Mouse (Mus musculus) forebrain, postnatal 0 days (tissue): ENCODE results near the gene Nodal. TPM values are rescaled to one million over a fixed set of nuclear protein-coding genes. Genes with fewer than 3 reads are reported as not detected.

Source experiments
- ATAC-seq: fragments of 200-750 bp; cut with Nextera tagmentation; 2 replicates; pipeline ENCODE4 v1.8.0; 2017; ENCODE audit warnings: mild to moderate bottlenecking, moderate library complexity
- DNase-seq: peaks from one replicate; pipeline ENCODE4 v3.0.0-alpha.2; 2015
- H3K27ac ChIP-seq: fragments of 300-500 bp; sonication (generic); 2 replicates; pipeline ENCODE4 v1.5.1; 2014; ENCODE audit warnings: low read depth, mild to moderate bottlenecking, antibody characterized with exemption, low read length, moderate library complexity, mixed read lengths
- H3K27me3 ChIP-seq: fragments of 300-500 bp; sonication (generic); 2 replicates; pipeline ENCODE4 v1.6.1; 2014; ENCODE audit warnings: mild to moderate bottlenecking, low read length, mixed read lengths; ENCODE audit not compliant: insufficient read depth
- H3K36me3 ChIP-seq: fragments of 300-500 bp; sonication (generic); 2 replicates; pipeline ENCODE4 v1.6.1; 2014; ENCODE audit warnings: mild to moderate bottlenecking, moderate library complexity; ENCODE audit not compliant: insufficient read depth
- H3K4me1 ChIP-seq: fragments of 300-500 bp; sonication (generic); 2 replicates; pipeline ENCODE4 v1.6.1; 2014; ENCODE audit warnings: antibody characterized with exemption; ENCODE audit not compliant: insufficient read depth
- H3K4me2 ChIP-seq: fragments of 300-500 bp; sonication (generic); 2 replicates; pipeline ENCODE4 v1.6.1; 2014; ENCODE audit warnings: low read depth, mild to moderate bottlenecking, moderate library complexity
- H3K4me3 ChIP-seq: fragments of 300-500 bp; sonication (generic); 2 replicates; pipeline ENCODE4 v1.5.1; 2014; ENCODE audit warnings: low read depth, low read length, mixed read lengths
- H3K9ac ChIP-seq: fragments of 300-500 bp; sonication (generic); 2 replicates; pipeline ENCODE4 v1.6.1; 2014; ENCODE audit warnings: mild to moderate bottlenecking
- H3K9me3 ChIP-seq: fragments of 300-500 bp; sonication (generic); 2 replicates; pipeline ENCODE4 v1.6.1; 2016; ENCODE audit warnings: low read length
- CTCF ChIP-seq: sonication (generic); IDR thresholded peaks from 2 replicates; pipeline ENCODE4 v1.5.1; 2016; ENCODE audit warnings: antibody characterized with exemption, control low read depth, low read depth
- WGBS: fragments of 180-500 bp; shearing (Covaris S2); extraction: QIAGEN DNeasy Blood & Tissue Kit; methylation state at CpG from one replicate; pipeline ENCODE4 v1.1.7; 2014; 5-methylcytosine and 5-hydroxymethylcytosine counted together
- polyA plus RNA-seq: library from polyadenylated mRNA; unstranded; fragments of >200 nt; fragmentation: Nextera tagmentation; extraction: Ambion mirVana; gene quantifications from 2 replicates; pipeline ENCODE4 v1.2.1, GENCODE M21; 2015
- total RNA-seq: library from RNA; depleted of rRNA; stranded (reverse); fragments of >200 nt; gene quantifications from 2 replicates; pipeline ENCODE4 v1.2.3, GENCODE M21; 2014; rRNA removed

The Nodal gene
- total RNA-seq (0.54 TPM in 1 of 2 replicates, not detected in the other), polyA plus RNA-seq (0.13 and 0.16 TPM in 2 replicates)

DNA sequence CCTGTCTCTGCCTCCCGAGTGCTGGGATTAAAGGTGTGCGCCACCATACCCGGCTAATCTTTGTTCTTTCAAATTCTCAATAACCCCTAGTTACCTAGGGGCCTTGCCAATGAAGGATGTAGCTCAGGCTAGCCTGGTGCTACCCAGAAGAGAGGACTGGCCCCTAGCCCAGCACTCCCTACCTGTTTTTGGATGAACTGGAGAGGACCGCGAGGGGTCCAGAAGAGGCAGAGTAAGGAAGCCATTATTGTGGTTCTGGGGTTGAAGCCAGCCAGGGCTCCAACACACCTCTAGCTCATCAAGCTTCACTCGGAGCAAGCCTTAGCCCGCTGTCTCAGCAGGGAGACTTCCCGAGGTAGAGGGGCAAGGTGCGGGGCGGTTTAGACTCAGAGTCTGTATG lies at the start of gene Nodal:
Gene Nodal (plus strand): TSS at position 301 of the 400 bp plus-strand sequence.
- H3K27me3 ChIP-seq: peaks cover 28% of the 10 kb centered on the region
- H3K27ac ChIP-seq: no peak within 1 kb of the TSS
- H3K4me3 ChIP-seq: peak within 1 kb of the TSS; percentile 45
- ATAC-seq: no peak
- H3K36me3 ChIP-seq: no peaks in the 10 kb centered on the region
- H3K4me2 ChIP-seq: peak within 1 kb of the TSS; percentile 89
- WGBS: 30% methylated on average over 10 of the region's 10 CpGs
- DNase-seq: no peak
- peak within 1 kb of the TSS; percentile 53 for H3K9ac ChIP-seq
- TF ChIP-seq CTCF: no peak
- H3K9me3 ChIP-seq: no peaks in the 10 kb centered on the region
- 0 out of 2 replicates have a peak, but pooled peaks cover 3% of the 10 kb centered on the region for H3K4me1 ChIP-seq

DNA sequence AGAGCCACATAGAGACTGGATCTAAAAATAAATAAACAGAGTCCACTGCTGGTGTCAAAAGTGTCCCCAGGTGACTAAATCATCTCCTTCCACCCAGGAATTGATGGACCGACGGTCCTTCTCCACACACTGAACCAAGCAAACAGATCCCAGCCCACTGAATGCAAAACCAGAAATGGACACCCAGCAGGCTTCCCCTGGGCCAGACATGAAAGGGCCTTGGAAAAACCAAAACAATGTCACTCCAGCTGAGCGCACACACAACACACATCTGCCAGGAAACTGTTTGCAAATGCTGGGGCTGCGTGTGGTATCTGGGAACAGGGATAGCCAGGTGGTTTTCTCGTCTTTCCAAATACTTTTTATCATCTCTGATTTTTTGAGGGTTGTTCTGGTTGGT lies 48.0 kb upstream of the Nodal start:
- Histone ChIP-seq H3K4me1 (no peaks in the 10 kb centered on the region), H3K4me3 (no peak overlapping the region), H3K27ac (no peak overlapping the region), H3K9ac (no peak overlapping the region), H3K36me3 (no peaks in the 10 kb centered on the region), H3K9me3 (no peaks in the 10 kb centered on the region), H3K27me3 (no peaks in the 10 kb centered on the region), H3K4me2 (no peak overlapping the region)
- DNase-seq (no peak), ATAC-seq (no peak)
- TF ChIP-seq CTCF: no peak
- 74% methylated on average over 5 of the region's 5 CpGs for WGBS

DNA sequence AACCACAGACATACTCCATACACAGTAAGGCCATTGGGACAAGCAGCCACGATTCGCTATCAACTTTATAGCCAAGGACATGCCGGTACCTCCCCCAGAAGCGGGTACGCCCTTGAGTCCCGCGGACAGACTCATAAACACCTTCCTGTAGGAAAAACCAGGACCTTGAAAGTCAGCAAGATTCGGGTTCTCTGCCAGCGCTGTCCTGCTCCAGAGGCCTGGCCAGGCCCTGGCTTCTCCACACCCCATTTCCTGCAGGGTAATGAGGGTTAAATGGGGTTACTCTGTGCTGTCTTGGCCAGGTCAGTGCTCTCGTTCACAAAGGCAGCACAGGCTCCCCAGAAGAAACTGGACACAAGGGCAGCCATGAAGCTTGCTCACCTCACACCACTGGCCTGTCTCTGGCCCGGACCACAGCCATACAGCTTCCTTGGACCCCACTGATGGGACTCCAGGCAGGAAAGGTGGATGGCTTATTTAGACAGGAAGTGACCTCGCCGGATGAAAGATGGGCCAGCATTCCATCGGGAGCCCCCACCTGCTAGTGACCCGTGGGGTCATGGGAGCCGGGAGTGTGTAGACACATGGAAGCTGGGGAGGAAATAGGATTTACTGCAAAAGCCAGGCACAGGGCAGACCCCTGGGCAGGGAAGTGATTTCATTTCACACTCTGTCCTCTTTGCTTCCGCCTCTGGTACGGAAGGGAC lies 47.3 kb upstream of the Nodal start:
- 84% methylated on average over 18 of the region's 18 CpGs for WGBS
- H3K27ac ChIP-seq: no peak overlapping the region

DNA sequence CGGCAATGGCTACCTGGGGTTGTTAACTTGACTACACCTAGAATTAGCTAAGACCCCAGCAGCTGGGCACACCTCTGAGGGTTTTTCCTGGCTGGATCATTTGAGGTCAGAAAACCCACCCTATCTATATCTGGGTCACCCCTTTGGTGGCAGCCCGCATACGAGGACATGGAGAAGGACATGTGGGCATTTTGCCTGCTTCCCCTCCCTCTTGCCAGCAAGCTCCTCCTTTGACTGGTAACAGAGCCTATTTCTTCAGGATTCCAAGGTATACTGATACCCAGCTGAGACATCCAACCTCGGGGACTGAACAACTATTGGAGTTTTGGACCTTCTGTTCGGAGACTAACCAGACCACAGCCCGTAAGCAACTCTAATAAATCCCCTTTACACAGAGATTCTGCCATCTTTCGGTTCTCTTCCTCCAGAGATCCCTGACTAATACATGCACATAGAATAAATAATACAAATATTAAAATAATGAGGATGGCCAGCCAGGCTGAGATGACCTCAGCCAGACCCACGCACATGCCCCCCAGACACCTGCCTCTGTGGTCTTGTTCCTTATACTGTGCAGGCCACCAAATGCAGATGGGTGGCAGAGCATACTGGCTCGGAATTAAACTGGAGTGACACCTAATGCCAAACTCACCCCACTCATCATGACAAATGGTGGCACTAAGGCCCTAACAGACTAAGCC lies 45.7 kb upstream of the Nodal start:
- H3K4me2 ChIP-seq: no peak overlapping the region
- ATAC-seq (no peak), DNase-seq (no peak)
- no peak overlapping the region for H3K27ac ChIP-seq
- no peak for TF ChIP-seq CTCF
- no peaks in the 10 kb centered on the region for H3K4me1 ChIP-seq
- no peak overlapping the region for H3K4me3 ChIP-seq
- 85% methylated on average over 9 of the region's 9 CpGs for WGBS
- no peak overlapping the region for H3K9ac ChIP-seq
- H3K36me3 ChIP-seq: no peaks in the 10 kb centered on the region
- no peaks in the 10 kb centered on the region for H3K27me3 ChIP-seq
- H3K9me3 ChIP-seq: no peaks in the 10 kb centered on the region

More for the DNA sequence above, 47.3 kb upstream of the Nodal start:
- no peaks in the 10 kb centered on the region for H3K4me1 ChIP-seq
- no peak for TF ChIP-seq CTCF
- H3K4me2 ChIP-seq: no peak overlapping the region
- no peaks in the 10 kb centered on the region for H3K27me3 ChIP-seq
- no peaks in the 10 kb centered on the region for H3K9me3 ChIP-seq
- H3K9ac ChIP-seq: no peak overlapping the region
- DNase-seq (no peak), ATAC-seq (no peak)
- no peaks in the 10 kb centered on the region for H3K36me3 ChIP-seq
- H3K4me3 ChIP-seq: no peak overlapping the region

DNA sequence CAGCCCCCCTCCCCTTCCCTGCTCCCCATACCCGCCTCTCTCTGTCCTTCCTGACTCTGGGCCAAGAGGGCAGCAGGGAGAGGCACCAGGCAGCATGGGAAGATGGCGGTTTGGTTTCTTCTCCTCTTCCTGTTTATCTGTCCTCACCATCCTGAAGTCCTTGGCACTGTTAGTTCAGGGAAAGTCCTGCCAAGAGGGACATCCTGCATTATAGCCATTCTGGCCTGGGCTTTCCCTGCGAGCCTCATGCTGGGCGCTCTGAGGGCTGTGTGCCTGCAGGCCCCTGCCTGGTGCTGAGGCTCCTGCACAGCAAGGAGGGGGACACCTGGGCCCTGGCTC lies 45.2 kb upstream of the Nodal start:
- no peak for ATAC-seq
- Histone ChIP-seq H3K36me3 (no peaks in the 10 kb centered on the region), H3K4me3 (no peak overlapping the region), H3K4me1 (no peaks in the 10 kb centered on the region), H3K9ac (no peak overlapping the region), H3K27me3 (no peaks in the 10 kb centered on the region), H3K9me3 (no peaks in the 10 kb centered on the region), H3K27ac (no peak overlapping the region), H3K4me2 (no peak overlapping the region)
- TF ChIP-seq CTCF: no peak
- no peak for DNase-seq
- 68% methylated on average over 4 of the region's 4 CpGs for WGBS

DNA sequence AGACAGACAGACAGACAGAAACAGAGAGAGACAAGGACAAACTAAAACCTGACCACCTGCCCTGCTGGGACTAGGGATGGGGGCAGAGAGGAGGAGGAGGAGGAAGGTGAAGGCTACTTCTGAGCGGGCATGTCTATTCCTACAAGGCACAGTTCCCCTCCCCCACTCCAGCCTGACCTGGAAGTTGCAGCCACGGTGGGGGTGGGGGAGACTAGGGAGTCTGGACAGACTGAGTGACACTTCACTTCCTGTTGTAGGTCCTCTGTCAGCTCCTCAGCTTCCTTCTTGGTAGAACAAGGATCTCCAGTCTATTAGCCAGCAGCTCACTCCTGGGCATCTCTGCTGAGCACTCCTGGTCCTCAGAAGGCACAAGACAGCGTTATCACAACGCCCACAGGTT lies 43.7 kb upstream of the Nodal start:
- 57% methylated on average over 4 of the region's 4 CpGs for WGBS
- ATAC-seq (no peak), DNase-seq (no peak)
- no peaks in the 10 kb centered on the region for H3K36me3 ChIP-seq
- no peak for TF ChIP-seq CTCF
- no peak overlapping the region for H3K4me3 ChIP-seq
- no peaks in the 10 kb centered on the region for H3K9me3 ChIP-seq
- no peak overlapping the region for H3K27ac ChIP-seq
- no peak overlapping the region for H3K4me2 ChIP-seq
- no peak overlapping the region for H3K9ac ChIP-seq
- H3K4me1 ChIP-seq: no peaks in the 10 kb centered on the region
- no peaks in the 10 kb centered on the region for H3K27me3 ChIP-seq

DNA sequence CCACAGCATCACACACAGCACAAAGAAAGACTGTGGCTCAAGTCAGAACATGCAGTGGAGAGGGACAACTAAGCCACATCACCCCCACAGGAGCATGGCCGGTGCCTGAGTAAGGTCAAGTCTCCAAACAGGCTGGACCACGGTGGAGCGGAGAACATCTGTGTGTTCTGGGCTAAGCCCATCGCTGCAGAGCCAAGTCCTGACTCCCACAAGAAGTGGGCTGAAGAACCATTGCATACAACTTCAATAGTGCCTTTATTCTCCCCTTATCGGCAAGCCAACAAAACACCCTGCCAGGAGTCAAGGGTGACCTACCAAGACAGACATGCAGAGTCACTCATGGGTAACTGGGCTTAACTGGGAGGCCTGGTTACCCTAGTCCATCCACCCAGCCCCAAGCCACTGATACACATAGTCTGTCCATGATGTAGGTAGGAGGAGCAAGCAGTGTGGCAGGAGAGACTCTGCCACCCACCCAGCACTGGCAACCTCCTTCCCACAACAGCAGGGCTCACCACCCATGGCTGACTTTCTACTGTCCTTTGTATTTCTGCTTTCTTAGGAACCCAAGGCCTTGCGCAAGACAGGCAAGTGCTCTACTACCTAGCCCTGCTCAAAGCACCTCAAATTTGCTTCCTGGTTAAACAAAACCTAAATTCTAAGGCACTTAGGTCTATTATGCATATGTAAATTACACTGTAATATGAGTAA lies 42.8 kb upstream of the Nodal start:
- no peak overlapping the region for H3K27ac ChIP-seq
- H3K27me3 ChIP-seq: no peaks in the 10 kb centered on the region
- H3K4me3 ChIP-seq: no peak overlapping the region
- H3K36me3 ChIP-seq: no peaks in the 10 kb centered on the region
- H3K9ac ChIP-seq: no peak overlapping the region
- H3K9me3 ChIP-seq: no peaks in the 10 kb centered on the region
- ATAC-seq (no peak), DNase-seq (no peak)
- 70% methylated on average over 6 of the region's 6 CpGs for WGBS
- H3K4me1 ChIP-seq: no peaks in the 10 kb centered on the region
- no peak for TF ChIP-seq CTCF
- H3K4me2 ChIP-seq: no peak overlapping the region
